Comparison of ENCODE assay signal across 39 mouse cellular contexts in the genomic region with DNA sequence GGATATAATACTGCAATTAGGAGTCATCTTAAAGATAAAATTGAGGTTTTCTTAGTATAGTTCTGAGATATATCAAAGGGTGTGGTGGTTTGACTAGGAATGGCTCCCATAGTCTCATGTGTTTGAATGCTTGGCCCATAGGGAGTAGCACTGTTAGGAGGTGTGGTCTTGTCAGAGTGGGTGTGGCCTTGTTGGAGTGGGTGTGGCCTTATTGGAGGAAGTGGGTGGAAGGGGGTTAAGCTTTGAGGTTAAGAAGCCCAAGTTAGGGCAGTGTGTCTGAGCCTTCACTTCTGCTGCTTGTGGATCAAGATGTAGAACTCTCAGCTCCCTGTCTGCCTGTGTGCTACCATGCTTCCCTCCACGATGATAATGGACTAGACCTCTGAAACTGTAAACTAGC. TPM values are rescaled to one million over a fixed set of nuclear protein-coding genes. Genes with fewer than 3 reads are reported as not detected.
A peak's percentile ranks its signal among the peaks of the same experiment; 100 is the strongest.
DNase-seq lines count a peak whose midpoint lies in the region; ATAC-seq and TF ChIP-seq lines count a peak whose summit lies in the region.
"Had no signal": no experiment of that assay in that cellular context is flagged by ENCODE, and none has a peak within 500 bp of the region (broad histone marks: within the 10 kb centered on the region; RNA-seq: fewer than 3 reads in every experiment).

No protein-coding gene starts in this region.

- no peaks in the 10 kb centered on the region for H3K27me3 ChIP-seq in thymus, adult 2 months (ENCODE audit: control insufficient read depth, insufficient read depth, low read length)
- H3K27me3 ChIP-seq in hindbrain, embryonic 12.5 days = no peaks in the 10 kb centered on the region
- H3K27me3 ChIP-seq: heart, embryonic 12.5 days; limb, embryonic 12.5 days; liver, embryonic 15.5 days; midbrain, embryonic 12.5 days; neural tube, embryonic 13.5 days; Patski had no signal

- WGBS in thymus, adult 2 months = 40% methylated on average over 1 of the region's 1 CpGs
- 84% methylated on average over 1 of the region's 1 CpGs for WGBS in hindbrain, embryonic 12.5 days

- peak; percentile 47; the same call in 1 of the 2 replicates for ATAC-seq in common myeloid progenitor, adult 5-6 weeks (replicated peaks; ENCODE audit: low read depth, poor library complexity, severe bottlenecking)
- no peak for ATAC-seq in hindbrain, embryonic 12.5 days (ENCODE audit: low FRiP score)
- ATAC-seq: forebrain, embryonic 16.5 days; intestine, postnatal 0 days; Patski had no signal

- peaks cover 9% of the 10 kb centered on the region for H3K4me1 ChIP-seq in thymus, adult 2 months (replicated peaks; ENCODE audit: control insufficient read depth, insufficient read depth, low read length)
- no peaks in the 10 kb centered on the region for H3K4me1 ChIP-seq in hindbrain, embryonic 12.5 days
- H3K4me1 ChIP-seq: heart, embryonic 12.5 days; limb, embryonic 12.5 days; liver, embryonic 15.5 days; midbrain, embryonic 12.5 days; neural tube, embryonic 13.5 days had no signal

- H3K9me3 ChIP-seq in hindbrain, embryonic 12.5 days (replicated peaks) = no peaks in the 10 kb centered on the region
- H3K9me3 ChIP-seq: heart, embryonic 12.5 days; limb, embryonic 12.5 days; liver, embryonic 15.5 days; megakaryocyte, embryonic 14.5 days; midbrain, embryonic 12.5 days; neural tube, embryonic 13.5 days had no signal

- TF ChIP-seq CTCF in thymus, adult 2 months (IDR thresholded peaks at IDR 0.05; ENCODE audit: borderline replicate concordance, control insufficient read depth, extremely low read depth, insufficient read depth, low read length, poor library complexity) = no peak

- no peaks in the 10 kb centered on the region for H3K36me3 ChIP-seq in thymus, adult 2 months (ENCODE audit: control insufficient read depth, insufficient read depth, low read length)
- H3K36me3 ChIP-seq in hindbrain, embryonic 12.5 days = no peaks in the 10 kb centered on the region
- H3K36me3 ChIP-seq: G1E; heart, embryonic 12.5 days; limb, embryonic 12.5 days; liver, embryonic 15.5 days; midbrain, embryonic 12.5 days; neural tube, embryonic 13.5 days had no signal

- H3K9ac ChIP-seq in hindbrain, embryonic 12.5 days = no peak overlapping the region
- H3K9ac ChIP-seq: heart, embryonic 12.5 days; hindbrain, embryonic 14.5 days; limb, embryonic 12.5 days; liver, embryonic 15.5 days; lung, embryonic 14.5 days; midbrain, embryonic 12.5 days; neural tube, embryonic 13.5 days had no signal

- TF ChIP-seq POLR2A in thymus, adult 2 months (IDR thresholded peaks at IDR 0.05; ENCODE audit: control insufficient read depth, extremely low read depth, insufficient read depth, low read length, poor library complexity) = no peak

- no peak overlapping the region for H3K4me2 ChIP-seq in hindbrain, embryonic 12.5 days (replicated peaks)
- H3K4me2 ChIP-seq: heart, embryonic 12.5 days; hindbrain, embryonic 14.5 days; limb, embryonic 12.5 days; liver, embryonic 15.5 days; lung, embryonic 14.5 days; midbrain, embryonic 12.5 days; neural tube, embryonic 13.5 days had no signal

- no peak overlapping the region for H3K27ac ChIP-seq in thymus, adult 2 months (ENCODE audit: control insufficient read depth, insufficient read depth, low read length)
- H3K27ac ChIP-seq in hindbrain, embryonic 12.5 days = no peak overlapping the region
- H3K27ac ChIP-seq: gastrocnemius, adult 2 months; hindbrain, embryonic 14.5 days; limb, embryonic 12.5 days; liver, embryonic 15.5 days; midbrain, embryonic 12.5 days; neural tube, embryonic 13.5 days had no signal

- peak; percentile 20 for DNase-seq in thymus, postnatal 0 days (ENCODE audit: low spot score)
- no peak for DNase-seq in thymus, adult 2 months
- DNase-seq in B cell, adult 2 months = peak; percentile 16 to 23
- no peak for DNase-seq in embryo, embryonic 9.5 days (ENCODE audit: extremely low spot score)
- no peak for DNase-seq in layer of hippocampus, postnatal 36 days
- DNase-seq: adrenal gland, postnatal 25 days; cerebellum, adult 11-12 months; cerebellum, adult 9-11 months; gastrocnemius, adult 2 months; heart, postnatal 4 days; kidney, postnatal 14 days; layer of hippocampus, adult 9-11 months; lung, embryonic 14.5 days; lung, postnatal 36 days had no signal

- no peak overlapping the region for H3K4me3 ChIP-seq in thymus, adult 2 months (ENCODE audit: control insufficient read depth, insufficient read depth, low read length)
- no peak overlapping the region for H3K4me3 ChIP-seq in hindbrain, embryonic 12.5 days
- H3K4me3 ChIP-seq: erythroblast, embryonic 14.5 days; gastrocnemius, adult 2 months; heart, embryonic 12.5 days; limb, embryonic 12.5 days; liver, embryonic 15.5 days; megakaryocyte, embryonic 14.5 days; midbrain, embryonic 12.5 days; myocyte; neural tube, embryonic 13.5 days had no signal

RNA-seq across cellular contexts. Expression of a gene that starts 54.0 kb away (rescaled TPM):
- polyA plus RNA-seq in thymus, postnatal 0 days (2015; fragmentation: Nextera tagmentation; extraction: Ambion mirVana) = not detected in 2 replicates
- polyA plus RNA-seq in thymus, adult 2 months (2012; rRNA removed) = not detected in 2 replicates
- not detected in 2 replicates for total RNA-seq in common myeloid progenitor, adult 5-6 weeks (2017)
- polyA plus RNA-seq in hindbrain, embryonic 12.5 days (2016; fragmentation: Nextera tagmentation; extraction: Ambion mirVana) = not detected in 2 replicates
- not detected for total RNA-seq in layer of hippocampus, postnatal 36 days (2021)
- total RNA-seq: adrenal gland, adult 18-20 months; adrenal gland, postnatal 25 days; G1E; gastrocnemius, adult 2 months; heart, postnatal 4 days; left cerebral cortex, adult 18-20 months; left cerebral cortex, postnatal 14 days; liver, adult 2 months; midbrain, postnatal 0 days had no signal
- polyA plus RNA-seq: C2C12; embryonic facial prominence, embryonic 14.5 days; erythroblast, embryonic 14.5 days; forebrain, embryonic 11.5 days; forebrain, embryonic 16.5 days; G1E; heart, embryonic 12.5 days; heart, postnatal 0 days; hindbrain, embryonic 14.5 days; intestine, postnatal 0 days; kidney, embryonic 14.5 days; limb, embryonic 12.5 days; liver, adult 2 months; liver, embryonic 15.5 days; lung, embryonic 14.5 days; midbrain, embryonic 12.5 days; midbrain, postnatal 0 days; myocyte; neural tube, embryonic 13.5 days; Patski had no signal

Comparison
In these comparisons a context has a peak if more than half of its experiments do, and no peak if none do; other contexts are left out.
1. DNase-seq: peak in thymus, postnatal 0 days (single experiment) and B cell, adult 2 months (2 of 2); none in thymus, adult 2 months (single experiment), embryo, embryonic 9.5 days (single experiment) and layer of hippocampus, postnatal 36 days (0 of 2).